Mouse (Mus musculus): ENCODE measurements at regions not wholly inside any gene's neighbourhood (a gene's known extent, or its start where the extent isn't known, plus 50 kb on each side); places are given as distances from the start of the nearest gene placed in this dataset.

- Histone ChIP-seq H3K79me2 (ENCODE audit: control insufficient read depth, insufficient read depth, low read length, poor library complexity) (no peaks in the 10 kb centered on the region), H3K36me3 (ENCODE audit: control insufficient read depth in 1 of 2, insufficient read depth in 2 of 2, low read length in 2 of 2) (no peaks in the 10 kb centered on the region), H3K27me3 (ENCODE audit: control insufficient read depth in 1 of 2, insufficient read depth in 2 of 2, low read length in 2 of 2) (no peaks in the 10 kb centered on the region), H3K9me3 (replicated peaks; ENCODE audit: insufficient read depth, low read length) (no peaks in the 10 kb centered on the region), H3K4me3 (ENCODE audit: control insufficient read depth in 1 of 2, insufficient read depth in 1 of 2, low read depth in 2 of 2, low read length in 2 of 2) (no peak overlapping the region), H3K4me1 (ENCODE audit: control insufficient read depth in 1 of 2, insufficient read depth in 2 of 2, low read length in 2 of 2) (no peaks in the 10 kb centered on the region), H3K9ac (ENCODE audit: control insufficient read depth, low read depth, low read length, poor library complexity, severe bottlenecking) (no peak overlapping the region), H3K27ac (ENCODE audit: control insufficient read depth, low read depth, low read length) (no peak overlapping the region)
- no peak for TF ChIP-seq CHD1 (IDR thresholded peaks at IDR 0.05; ENCODE audit: low read depth, low read length)
- TF ChIP-seq POLR2AphosphoS5 (IDR thresholded peaks at IDR 0.05; ENCODE audit: borderline replicate concordance, low read depth, low read length): no peak
- TF ChIP-seq MYC (IDR thresholded peaks at IDR 0.05; ENCODE audit: low read depth, low read length): no peak
- no peak for TF ChIP-seq SIN3A (IDR thresholded peaks at IDR 0.05; ENCODE audit: low read length)
- TF ChIP-seq CTCF (IDR thresholded peaks at IDR 0.05 in 2 of 3, conservative IDR thresholded peaks at IDR 0.05 in 1 of 3; ENCODE audit: control insufficient read depth in 1 of 3, insufficient read depth in 1 of 3, low read depth in 2 of 3, low read length in 3 of 3, poor library complexity in 1 of 3, severe bottlenecking in 1 of 3): no peak
- no peak for TF ChIP-seq USF2 (IDR thresholded peaks at IDR 0.05; ENCODE audit: borderline replicate concordance in 1 of 2, insufficient read depth in 1 of 2, low read depth in 1 of 2, low read length in 2 of 2)
- no peak for DNase-seq (ENCODE audit: low read depth, low spot score)
These were observed 123.9 kb downstream of the Edem1 start for GRCm38 (mm10) chr6:108952389-108952788.

- H3K27ac ChIP-seq (ENCODE audit: control insufficient read depth, low read depth, low read length): no peak overlapping the region
- no peaks in the 10 kb centered on the region for H3K4me1 ChIP-seq (ENCODE audit: control insufficient read depth in 1 of 2, insufficient read depth in 2 of 2, low read length in 2 of 2)
- no peak overlapping the region for H3K4me3 ChIP-seq (ENCODE audit: control insufficient read depth in 1 of 2, insufficient read depth in 1 of 2, low read depth in 2 of 2, low read length in 2 of 2)
- no peak overlapping the region for H3K9ac ChIP-seq (ENCODE audit: control insufficient read depth, low read depth, low read length, poor library complexity, severe bottlenecking)
- H3K36me3 ChIP-seq (ENCODE audit: control insufficient read depth in 1 of 2, insufficient read depth in 2 of 2, low read length in 2 of 2): no peaks in the 10 kb centered on the region
- no peaks in the 10 kb centered on the region for H3K79me2 ChIP-seq (ENCODE audit: control insufficient read depth, insufficient read depth, low read length, poor library complexity)
- no peaks in the 10 kb centered on the region for H3K9me3 ChIP-seq (replicated peaks; ENCODE audit: insufficient read depth, low read length)
- no peak for TF ChIP-seq ETS1 (IDR thresholded peaks at IDR 0.05; ENCODE audit: low read depth, low read length)
- TF ChIP-seq NRF1 (IDR thresholded peaks at IDR 0.05; ENCODE audit: insufficient read depth, low read depth, low read length, poor library complexity, severe bottlenecking): no peak
- TF ChIP-seq ZMIZ1 (IDR thresholded peaks at IDR 0.05; ENCODE audit: low read depth, low read length): no peak
- TF ChIP-seq RCOR1 (IDR thresholded peaks at IDR 0.05; ENCODE audit: low read depth, low read length): no peak
- TF ChIP-seq HCFC1 (IDR thresholded peaks at IDR 0.05; ENCODE audit: low read depth, low read length): no peak
- no peak for TF ChIP-seq MAFK (IDR thresholded peaks at IDR 0.05; ENCODE audit: borderline replicate concordance, low read depth, low read length)
- no peak for TF ChIP-seq SIN3A (IDR thresholded peaks at IDR 0.05; ENCODE audit: low read length)
- no peaks in the 10 kb centered on the region for H3K27me3 ChIP-seq (ENCODE audit: control insufficient read depth in 1 of 2, insufficient read depth in 2 of 2, low read length in 2 of 2)
- no peak for DNase-seq (ENCODE audit: low read depth, low spot score)
These were observed 134.4 kb downstream of the Edem1 start for GRCm38 (mm10) chr6:108962810-108963209.

- peak; percentile 16 for DNase-seq (ENCODE audit: low read depth, low spot score)
- Histone ChIP-seq H3K4me3 (ENCODE audit: control insufficient read depth in 1 of 2, insufficient read depth in 1 of 2, low read depth in 2 of 2, low read length in 2 of 2) (no peak overlapping the region), H3K9ac (ENCODE audit: control insufficient read depth, low read depth, low read length, poor library complexity, severe bottlenecking) (no peak overlapping the region), H3K9me3 (replicated peaks; ENCODE audit: insufficient read depth, low read length) (no peaks in the 10 kb centered on the region), H3K36me3 (ENCODE audit: control insufficient read depth in 1 of 2, insufficient read depth in 2 of 2, low read length in 2 of 2) (no peaks in the 10 kb centered on the region), H3K27ac (ENCODE audit: control insufficient read depth, low read depth, low read length) (no peak overlapping the region), H3K4me1 (ENCODE audit: control insufficient read depth in 1 of 2, insufficient read depth in 2 of 2, low read length in 2 of 2) (no peaks in the 10 kb centered on the region), H3K79me2 (ENCODE audit: control insufficient read depth, insufficient read depth, low read length, poor library complexity) (no peaks in the 10 kb centered on the region), H3K27me3 (ENCODE audit: control insufficient read depth in 1 of 2, insufficient read depth in 2 of 2, low read length in 2 of 2) (no peaks in the 10 kb centered on the region)
- TF ChIP-seq RCOR1 (IDR thresholded peaks at IDR 0.05; ENCODE audit: low read depth, low read length) (no peak), TCF12 (IDR thresholded peaks at IDR 0.05; ENCODE audit: low read depth, low read length) (no peak), ELF1 (IDR thresholded peaks at IDR 0.05; ENCODE audit: low read depth, low read length) (no peak), HCFC1 (IDR thresholded peaks at IDR 0.05; ENCODE audit: low read depth, low read length) (no peak), MAZ (IDR thresholded peaks at IDR 0.05; ENCODE audit: low read depth, low read length) (no peak), UBTF (IDR thresholded peaks at IDR 0.05; ENCODE audit: borderline replicate concordance, insufficient read depth, low read depth, low read length) (no peak), MAFK (IDR thresholded peaks at IDR 0.05; ENCODE audit: borderline replicate concordance, low read depth, low read length) (no peak), USF1 (IDR thresholded peaks at IDR 0.05; ENCODE audit: low read depth, low read length) (no peak), JUND (IDR thresholded peaks at IDR 0.05; ENCODE audit: low read depth, low read length) (no peak), MEF2A (IDR thresholded peaks at IDR 0.05; ENCODE audit: extremely low read depth, insufficient replicate concordance, low read depth, low read length, poor library complexity, severe bottlenecking) (no peak), MXI1 (IDR thresholded peaks at IDR 0.05; ENCODE audit: low read depth, low read length) (no peak), BHLHE40 (IDR thresholded peaks at IDR 0.05; ENCODE audit: borderline replicate concordance, low read depth, low read length) (no peak), POLR2AphosphoS2 (IDR thresholded peaks at IDR 0.05; ENCODE audit: low read length) (no peak), ZMIZ1 (IDR thresholded peaks at IDR 0.05; ENCODE audit: low read depth, low read length) (no peak), SMC3 (IDR thresholded peaks at IDR 0.05; ENCODE audit: low read depth, low read length) (peak; percentile 52), MAX (IDR thresholded peaks at IDR 0.05; ENCODE audit: low read length) (no peak), USF2 (IDR thresholded peaks at IDR 0.05; ENCODE audit: borderline replicate concordance in 1 of 2, insufficient read depth in 1 of 2, low read depth in 1 of 2, low read length in 2 of 2) (no peak), TBP (IDR thresholded peaks at IDR 0.05; ENCODE audit: low read depth, low read length) (no peak)
These were observed 134.9 kb downstream of the Edem1 start for GRCm38 (mm10) chr6:108963295-108963694.

Measured in MEL (cell line).